Mouse (Mus musculus) adrenal gland, adult 8-10 months (tissue): Measurements from ENCODE around the gene Fank1. TPM values are rescaled to one million over a fixed set of nuclear protein-coding genes. Genes with fewer than 3 reads are reported as not detected.

Experiments
- DNase-seq: peaks from one replicate; pipeline ENCODE4 v3.0.0; 2022
- total RNA-seq, 4 experiments: library from RNA; stranded (reverse); gene quantifications; 2 replicates each; pipeline ENCODE4 v1.2.4; 2022

The Fank1 gene
- total RNA-seq: 1 to 10 TPM in 1 of 4 experiments, under 1 TPM in 2, not detected in 1; 0.20 to 1.0 (median 0.42) TPM

DNA sequence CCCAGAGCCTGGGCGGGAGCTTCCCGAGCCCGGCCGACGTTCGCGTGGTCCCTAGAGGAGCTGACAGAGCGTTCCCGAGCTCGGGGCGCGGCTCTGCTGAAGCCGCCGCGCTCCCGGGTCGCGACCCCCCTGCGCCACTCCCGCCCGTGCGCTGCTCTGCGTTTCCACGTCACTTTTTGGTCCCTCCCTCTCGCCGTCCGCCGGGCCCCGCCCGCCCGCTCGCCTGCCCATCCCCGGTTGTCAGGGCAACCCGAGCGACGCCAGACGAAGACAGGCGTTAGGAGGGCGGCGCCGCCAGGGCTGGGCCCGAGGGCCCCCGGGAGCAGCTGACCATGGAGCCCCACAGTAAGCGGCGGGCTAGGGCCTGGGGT is at the start of gene Fank1:
Gene Fank1 (plus strand): TSS at position 236 of the 371 bp plus-strand sequence.
- peak; percentile 81 for DNase-seq

DNA sequence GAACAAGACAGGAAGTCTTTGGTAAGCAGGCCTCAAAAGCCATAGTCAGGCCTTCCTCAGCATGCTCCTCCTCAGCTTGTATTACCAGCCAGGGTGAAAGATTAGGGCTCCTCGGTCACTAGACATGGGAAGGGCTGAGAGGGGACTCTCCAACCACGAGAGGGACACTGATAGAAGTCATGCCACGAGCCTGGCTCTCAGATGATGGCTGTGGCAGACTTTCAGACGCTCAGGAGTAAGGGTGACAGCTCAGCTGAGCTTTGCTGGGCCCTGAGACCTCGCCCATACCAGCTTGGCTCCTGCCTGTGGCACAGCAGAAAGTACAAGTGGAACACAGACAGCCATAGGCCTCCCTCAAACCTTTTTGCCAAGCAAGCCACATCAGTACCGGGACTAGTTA is 49.6 kb upstream of the Fank1 start:
- no peak for DNase-seq

DNA sequence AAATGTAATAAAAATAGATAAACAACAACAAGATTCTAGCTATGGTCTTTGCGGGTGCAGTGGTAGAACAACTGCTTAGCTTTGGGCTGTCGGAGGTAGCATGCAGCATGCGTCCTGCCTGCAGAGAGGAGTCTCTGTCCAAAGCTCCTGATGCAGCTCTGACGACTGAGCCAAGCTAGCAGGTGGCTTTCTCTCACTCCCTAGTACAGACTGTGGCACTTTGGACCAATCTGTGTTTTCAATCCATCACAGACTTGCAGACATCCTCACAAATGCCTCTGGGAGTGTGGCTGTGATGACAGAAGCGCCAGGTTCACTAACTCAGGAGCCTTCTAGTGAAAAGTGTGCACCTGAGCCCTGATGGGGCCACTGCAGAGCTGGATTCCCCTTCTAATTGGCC is 47.3 kb upstream of the Fank1 start:
- no peak for DNase-seq

DNA sequence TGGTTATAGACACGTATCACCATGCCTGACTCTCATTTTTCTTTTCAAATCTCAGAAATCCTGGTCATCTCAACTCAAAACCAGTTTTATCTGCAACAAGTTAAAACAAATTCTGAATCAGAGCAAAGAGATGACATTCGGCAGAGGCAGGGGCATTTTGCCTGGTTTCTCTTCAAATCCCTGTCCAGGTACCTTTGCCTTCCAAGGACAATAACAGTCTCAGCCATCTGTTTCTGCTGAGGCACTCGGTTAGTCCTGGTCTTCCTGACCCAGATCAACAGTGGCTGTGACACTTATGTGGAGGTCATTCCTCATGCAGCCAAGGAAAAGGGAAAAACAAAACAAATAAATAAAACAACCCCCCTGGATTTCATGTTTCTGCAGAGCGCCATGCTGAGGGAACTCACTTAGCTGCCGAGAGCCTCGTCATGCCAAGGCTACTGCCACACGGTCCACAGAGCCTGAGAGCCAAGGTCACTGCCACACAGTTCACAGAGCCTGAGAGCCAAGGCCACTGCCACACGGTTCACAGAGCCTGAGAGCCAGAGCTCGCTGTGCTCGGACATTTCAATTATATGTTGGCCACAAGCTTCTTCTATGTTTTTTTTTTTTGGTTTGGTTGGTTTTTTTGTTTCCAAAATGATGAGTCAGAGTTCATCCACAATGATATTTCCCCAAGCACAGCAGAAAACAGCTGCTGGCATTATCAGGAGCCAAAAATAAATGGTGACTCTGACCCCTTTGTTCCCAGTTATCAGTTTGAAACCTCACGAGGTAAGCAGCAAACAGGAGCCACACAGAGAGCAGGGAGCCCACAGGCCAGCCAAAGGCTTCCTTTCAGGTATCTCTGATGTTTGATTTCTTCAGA is 46.1 kb upstream of the Fank1 start:
- peak; percentile 28 for DNase-seq

DNA sequence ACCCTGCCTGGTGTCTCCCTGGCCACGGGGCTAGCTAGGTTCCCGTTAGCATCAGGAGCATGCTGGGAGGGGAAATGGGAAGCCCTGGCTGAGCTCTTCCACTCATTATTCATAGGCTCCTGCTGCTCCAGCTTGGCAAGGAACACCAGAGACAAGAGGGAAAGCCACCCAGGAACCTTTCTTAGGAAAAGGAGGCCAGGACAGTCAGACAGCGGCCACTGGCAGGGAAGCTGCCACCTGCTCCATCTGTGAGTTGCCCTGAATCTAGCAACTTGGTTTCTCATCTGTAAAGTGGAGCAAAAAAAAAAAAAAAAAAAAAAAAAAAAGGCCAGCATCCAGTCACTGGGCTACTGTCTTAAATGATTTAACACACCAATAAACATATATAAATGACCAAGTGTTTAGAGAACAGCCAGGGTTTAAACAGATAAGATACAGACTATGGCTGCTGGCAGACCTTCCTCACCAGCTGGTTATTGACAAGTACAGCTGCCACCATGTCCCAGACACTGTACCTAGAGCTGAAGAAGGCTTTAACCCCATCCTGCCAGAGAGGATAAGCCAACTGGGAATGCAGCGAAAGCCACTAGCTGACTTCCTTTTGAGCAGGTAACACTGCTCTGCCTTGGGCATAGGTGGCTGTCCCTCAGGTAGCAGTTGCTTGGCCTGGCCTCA is 44.6 kb upstream of the Fank1 start:
- no peak for DNase-seq

DNA sequence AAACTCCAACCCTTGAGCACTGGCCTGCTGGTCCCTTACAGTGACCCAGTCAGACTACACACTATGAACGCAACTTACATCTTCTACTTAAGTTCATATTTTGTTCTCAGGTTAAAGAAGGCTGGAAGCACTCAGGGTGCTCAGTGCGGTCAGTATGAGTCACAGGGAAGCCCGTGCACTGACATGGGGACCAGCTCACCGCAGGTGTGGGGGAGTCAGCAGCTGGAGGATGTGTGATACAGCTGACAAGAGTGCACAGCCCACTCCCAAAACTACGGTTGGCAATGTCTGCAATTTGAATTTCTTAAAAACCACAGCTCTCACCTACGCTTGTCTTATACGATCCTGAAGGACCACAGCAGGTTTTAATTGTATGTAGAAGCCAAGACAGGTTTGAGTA is 36.1 kb upstream of the Fank1 start:
- no peak for DNase-seq

DNA sequence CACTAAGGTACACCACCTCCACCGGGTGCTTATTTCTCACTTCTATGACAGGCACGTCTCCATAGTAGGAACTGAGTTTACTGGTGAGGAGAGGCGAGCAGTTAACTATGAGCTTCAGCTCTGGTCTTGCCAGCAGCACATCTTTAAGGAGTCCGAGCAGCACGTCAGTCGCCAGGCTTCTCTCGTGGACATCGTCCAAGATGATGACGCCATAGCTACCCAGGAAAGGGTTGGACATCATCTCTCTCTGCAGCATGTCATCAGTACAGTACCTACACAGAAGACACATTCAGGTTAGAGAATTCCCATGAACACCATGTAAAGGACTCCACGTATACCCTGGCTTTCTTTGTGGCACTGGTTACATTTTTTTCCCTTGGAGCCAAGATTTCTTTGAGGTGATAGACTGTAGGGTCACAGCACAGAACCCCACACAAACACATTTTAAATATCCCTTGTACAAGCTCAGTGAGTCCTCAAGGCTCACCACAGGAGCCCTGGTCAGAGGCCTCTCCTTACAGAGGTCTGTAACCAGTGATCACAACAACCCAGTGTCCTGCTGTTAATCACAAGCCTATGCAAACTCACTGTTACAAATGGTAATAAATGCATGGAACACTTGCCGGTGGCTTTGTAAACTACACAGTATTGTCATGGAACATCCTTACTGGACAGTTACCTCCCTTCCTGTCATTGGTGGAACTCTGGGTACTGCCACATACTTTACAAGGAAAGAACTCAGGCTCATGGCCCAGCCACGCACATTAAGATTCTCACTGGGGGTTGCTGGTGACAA is 33.9 kb upstream of the Fank1 start:
- DNase-seq: no peak

DNA sequence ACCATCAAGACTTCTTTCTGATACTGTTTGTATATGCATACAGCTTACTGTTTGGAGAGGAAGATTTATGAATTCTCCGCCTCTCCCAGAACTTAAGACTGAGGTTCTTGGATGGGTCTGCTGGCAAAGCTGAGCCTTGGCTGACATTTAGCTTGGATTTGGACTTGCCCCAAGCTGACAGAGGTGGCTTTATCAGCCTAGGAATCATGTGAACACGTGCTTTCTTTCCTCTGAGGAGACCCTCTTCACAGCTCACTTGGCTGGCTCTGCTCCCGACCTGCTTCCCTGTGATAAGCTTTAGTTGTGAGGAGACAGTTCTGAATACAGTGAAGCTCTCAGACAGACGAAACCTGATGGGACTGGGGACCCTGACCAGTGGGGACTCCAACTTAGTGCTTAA is 33.0 kb upstream of the Fank1 start:
- no peak for DNase-seq

DNA sequence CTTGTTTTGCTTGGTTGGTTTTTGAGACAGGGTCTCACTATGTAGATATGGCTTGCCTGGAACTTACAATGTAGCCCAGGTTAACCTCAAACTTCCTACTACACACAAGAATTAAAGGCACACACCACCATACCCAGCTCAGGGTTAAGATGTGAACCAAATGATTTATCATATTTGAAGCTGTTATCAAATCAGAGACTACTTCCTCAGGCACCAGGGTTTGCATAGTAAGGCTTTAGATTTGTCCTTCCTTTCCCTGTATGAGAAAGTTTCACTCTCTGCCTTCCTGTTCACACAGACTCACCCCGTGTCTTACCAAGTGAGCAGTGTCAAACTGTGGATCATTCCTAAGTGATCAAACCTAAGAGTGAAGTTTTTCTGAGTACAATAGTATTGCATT is 32.5 kb upstream of the Fank1 start:
- DNase-seq: no peak

DNA sequence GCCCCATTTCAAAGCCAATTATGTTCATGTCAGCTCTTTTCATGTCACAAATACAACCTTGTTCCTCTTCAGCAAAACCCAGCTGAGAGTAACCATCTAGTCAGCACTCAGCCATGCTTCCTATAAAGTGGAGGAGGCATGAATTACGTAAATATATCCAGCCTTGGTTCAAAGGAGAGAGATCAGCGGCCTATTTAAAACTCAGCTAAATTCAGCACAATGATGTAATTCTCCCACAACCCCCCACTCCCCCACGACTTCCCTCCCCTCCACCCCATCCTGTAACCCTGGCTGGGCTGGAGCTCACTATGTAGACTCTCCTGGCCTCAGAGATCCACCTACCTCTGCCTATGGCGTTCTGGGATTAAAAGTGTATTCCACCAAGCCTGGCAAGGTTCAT is 32.0 kb upstream of the Fank1 start:
- no peak for DNase-seq

DNA sequence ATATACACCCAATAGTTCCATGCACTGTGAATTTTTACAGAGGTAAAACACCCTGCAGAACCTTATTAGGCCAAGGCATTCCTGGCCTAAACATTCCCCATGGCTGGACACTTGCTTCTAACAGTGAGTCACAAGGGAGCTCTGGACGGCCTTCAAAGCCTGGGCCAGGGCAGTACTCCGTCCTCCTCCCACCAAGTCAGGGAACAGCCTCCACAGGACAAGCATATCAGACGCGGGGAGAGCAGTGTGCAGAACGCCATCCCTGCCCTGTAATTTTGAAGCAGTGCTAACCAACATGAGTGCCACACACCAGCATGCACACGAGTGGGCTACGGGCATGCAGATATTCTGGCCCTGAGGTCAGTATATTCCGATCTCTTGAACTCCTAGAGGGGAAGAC is 29.3 kb upstream of the Fank1 start:
- peak; percentile 71 for DNase-seq

DNA sequence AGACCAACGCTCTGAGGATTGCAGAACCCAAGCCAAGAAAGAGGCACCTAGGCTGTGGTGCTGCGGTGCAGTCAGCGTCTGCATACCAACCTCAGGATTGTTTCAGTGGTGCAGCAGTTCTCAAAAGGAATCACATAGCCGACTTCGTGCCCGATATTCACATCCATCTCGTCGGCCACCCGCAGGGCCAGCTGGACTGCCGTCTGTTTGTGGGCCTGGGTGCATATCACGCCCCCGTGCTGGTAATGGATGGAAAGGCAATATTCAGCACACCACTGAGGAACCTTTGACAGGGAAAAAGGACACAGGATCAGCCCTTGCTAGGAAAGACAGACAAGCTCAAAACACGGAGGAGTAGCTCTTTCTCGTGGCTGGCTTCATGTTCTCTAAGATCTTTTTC is 27.9 kb upstream of the Fank1 start:
- no peak for DNase-seq

DNA sequence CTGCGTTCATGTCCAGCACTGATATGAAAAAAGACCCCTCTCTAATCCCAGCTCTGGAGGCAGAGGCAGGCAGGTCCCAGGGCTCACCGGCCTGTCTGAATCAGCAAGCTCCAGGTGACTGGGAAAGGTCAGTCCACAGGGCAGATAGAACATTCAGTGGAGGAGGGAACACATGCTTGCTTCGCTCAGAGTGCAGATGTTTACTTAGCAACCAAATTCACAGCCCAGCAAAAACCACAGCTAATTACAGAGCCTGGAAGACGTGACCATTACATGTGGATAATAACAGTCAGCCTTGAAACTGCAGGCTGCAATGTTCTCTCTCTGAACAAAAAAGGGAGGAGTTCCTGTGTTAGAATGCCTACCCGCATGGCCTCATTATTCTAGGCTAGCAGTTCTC is 26.0 kb upstream of the Fank1 start:
- DNase-seq: no peak

DNA sequence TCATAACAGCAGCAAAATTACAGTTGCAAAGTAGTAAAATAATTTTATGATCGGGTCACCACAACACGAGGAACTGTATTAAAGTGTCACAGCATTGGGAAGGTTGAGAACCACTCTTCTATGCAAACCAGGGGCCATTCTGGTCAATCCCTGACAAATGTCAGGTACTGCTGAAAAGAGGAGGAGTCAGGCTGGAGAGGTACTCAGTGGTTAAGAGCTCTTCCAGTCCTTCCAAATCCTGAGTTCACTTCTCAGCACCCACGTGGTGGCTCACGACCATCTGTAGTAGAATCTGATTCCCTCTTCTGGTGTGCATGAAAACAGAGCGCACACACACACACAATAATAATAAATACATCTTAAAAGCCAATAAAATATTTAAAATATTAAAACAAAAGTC is 25.5 kb upstream of the Fank1 start:
- DNase-seq: no peak

DNA sequence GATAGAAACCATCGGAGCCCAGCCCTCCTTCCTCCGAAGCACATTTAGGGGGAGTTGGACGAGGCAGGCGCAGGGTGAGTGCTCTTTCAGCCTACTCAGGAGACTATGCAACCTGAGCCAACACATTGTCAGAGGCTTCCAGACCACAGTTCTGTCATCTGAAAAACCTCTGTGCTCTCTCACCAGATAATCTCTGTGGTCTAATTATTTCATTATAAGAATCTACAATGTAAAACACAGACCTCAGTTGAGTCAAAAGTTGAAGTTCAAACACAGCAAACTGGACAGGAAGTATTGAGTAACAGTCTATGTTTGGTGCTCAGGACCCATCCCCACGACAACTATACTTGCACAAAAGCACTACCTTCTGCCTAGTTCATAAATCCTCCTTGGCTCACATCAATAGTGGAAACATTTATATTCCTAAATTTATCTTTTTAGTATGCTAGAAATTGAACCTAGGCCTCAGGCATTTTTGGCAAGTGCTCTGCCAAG is 18.7 kb upstream of the Fank1 start:
- DNase-seq: no peak

DNA sequence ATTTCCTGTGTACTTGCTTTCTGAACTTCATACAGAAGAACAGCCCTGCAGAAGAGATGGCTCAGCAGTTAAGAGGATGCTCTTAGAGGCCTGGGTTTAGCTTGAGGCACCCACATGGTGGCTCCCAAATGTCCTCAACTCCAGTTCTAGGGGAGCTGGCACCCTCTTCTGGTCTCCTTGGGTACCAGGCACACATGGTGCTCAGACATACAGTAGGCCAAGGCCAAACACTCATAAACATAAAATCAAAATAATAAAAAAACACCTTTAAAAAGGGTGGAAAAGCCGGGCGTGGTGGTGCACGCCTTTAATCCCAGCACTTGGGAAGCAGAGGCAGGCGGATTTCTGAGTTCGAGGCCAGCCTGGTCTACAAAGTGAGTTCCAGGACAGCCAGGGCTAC is 17.9 kb upstream of the Fank1 start:
- no peak for DNase-seq

DNA sequence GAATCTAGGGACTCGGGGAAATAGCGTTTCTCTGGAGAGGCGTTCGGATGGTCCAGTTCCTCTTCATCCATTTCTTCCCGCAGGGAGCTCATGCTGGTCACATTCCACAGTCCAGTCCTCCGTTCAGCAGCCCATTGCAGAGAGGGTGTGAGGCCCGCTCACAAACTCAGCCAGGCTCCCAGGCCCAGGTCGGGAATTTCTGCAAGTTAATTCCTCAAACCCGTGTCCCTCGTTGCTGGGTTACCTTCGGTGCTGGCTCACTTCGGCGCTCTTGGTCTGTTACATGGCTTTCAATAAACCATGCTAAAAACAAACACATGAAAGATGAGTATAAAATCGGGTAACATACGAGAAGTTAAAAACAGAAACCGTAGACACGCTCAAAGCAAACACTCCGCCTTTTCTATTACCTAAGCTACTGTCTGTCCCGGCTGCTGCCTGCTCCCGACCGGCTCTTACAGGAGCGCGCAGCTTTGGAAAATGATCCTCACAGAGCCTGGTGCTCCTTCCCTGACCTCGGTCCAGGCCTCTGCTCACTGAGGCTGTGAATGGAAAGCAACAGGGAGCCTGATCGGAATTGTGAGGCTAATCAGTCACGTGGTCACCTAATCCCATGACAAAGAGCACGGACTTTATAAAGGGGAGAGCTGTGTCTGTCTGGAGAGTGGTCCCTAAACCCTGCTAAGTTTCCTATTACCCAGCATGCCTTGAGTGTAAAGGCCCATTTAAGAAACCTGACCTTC is 16.9 kb upstream of the Fank1 start:
- no peak for DNase-seq

DNA sequence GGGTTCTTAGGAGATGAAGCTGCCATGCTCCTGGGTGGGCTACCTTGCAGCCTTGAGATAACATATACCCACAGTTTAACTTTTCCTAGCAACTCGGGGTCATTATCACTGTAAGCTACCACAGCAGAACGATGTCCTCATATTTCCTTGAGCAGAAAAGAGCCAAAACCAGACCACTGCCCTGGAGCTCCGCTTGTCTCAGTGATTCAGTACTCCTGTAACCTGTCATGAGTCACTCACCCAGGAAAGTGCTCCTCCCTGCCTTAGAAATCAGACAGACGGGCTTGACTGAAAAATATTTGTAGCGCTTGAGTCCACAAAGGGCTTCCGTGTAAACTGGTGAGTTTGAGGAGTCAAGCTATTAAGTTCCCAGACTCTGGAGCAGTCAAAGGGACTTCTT is 14.0 kb upstream of the Fank1 start:
- DNase-seq: no peak

DNA sequence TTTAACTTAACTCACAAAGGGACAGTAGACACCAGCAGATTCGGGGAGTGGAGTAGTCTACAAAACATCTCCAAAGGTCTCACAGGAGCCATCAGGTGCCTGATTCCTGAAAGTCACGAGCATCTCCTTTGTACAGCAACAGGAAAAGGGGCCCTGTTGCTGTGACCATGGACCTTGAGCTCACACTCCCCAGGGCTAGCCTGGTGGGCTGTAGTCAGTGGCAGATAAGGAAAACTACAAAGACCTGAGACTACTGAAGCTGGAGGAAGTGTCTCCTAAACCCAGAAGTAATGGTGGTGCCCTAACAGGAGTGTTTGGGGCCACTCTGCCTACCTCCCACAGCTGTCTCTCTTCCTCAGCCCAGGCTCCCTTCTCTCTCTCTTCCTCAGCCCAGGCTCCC is 12.2 kb upstream of the Fank1 start:
- DNase-seq: no peak

DNA sequence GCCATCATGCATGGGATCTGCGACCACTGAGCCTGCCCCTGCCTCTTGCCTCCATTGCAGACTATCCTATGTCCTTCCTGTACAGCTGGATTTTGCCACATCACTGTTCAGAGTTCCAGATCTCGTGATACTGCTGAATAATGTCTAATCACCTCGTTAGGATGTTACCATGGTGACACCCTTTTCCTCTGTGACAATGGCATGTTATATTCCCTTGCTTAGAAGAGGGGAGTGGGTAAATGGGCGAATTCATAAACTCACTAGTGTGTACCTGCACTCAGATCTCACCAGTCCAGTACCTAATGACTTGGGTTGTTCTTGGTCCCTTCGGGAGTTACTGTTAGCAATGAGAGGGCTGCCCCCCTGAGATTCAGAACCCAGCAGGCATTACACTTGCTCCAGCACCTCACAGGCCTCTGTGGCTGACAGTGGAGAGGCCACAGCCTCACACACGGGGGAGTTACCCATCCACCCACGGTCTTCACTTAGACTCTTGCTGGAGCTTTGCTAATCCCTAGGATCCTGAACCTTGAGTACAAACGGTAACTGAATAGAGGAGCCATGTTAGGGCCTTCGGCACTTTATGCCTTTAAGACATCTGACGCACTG is 11.3 kb upstream of the Fank1 start:
- DNase-seq: no peak

DNA sequence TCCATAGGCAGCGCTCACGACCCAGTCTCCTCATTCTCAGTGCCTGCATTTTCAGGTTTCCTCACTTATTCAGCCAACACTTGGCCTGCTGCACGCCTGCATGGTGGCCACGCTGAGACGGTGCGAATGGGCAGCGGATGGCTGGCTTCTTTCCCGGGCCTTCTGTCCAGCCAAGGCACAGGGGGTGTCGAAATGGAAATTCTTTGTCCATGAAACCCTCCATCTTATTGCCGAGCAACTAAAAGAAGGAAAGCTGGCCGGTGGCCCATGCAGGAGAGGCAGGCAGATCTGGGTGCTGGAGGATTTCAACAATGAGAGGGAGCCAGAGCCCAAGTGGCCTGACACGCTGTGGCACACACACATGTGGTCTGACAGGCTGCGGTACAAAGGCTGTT is 10.8 kb upstream of the Fank1 start:
- DNase-seq: peak; percentile 62

DNA sequence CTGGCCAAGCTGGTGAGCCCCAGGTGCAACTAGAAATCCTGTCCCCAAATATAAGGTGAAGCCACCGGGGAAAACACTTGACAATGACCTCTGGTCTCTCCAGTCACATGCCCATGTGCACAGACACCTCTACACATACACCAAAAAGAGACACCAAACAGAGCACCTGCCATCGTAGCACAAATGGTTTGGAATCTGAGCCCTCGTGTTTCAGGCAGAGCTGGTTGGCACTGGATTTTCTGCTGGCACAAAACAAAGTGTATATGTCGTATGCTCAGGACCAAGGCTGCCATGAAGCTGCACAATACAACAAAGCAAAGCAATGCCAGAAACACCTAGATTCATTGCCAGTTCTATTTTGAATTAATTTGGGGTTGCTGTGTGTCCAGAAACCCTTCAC is 8.6 kb upstream of the Fank1 start:
- no peak for DNase-seq
